Mouse (Mus musculus) heart, postnatal 4 days (tissue): ENCODE results near the gene Bap1. TPM values are rescaled to one million over a fixed set of nuclear protein-coding genes. Genes with fewer than 3 reads are reported as not detected.
A peak's percentile ranks its signal among the peaks of the same experiment; 100 is the strongest.

Source experiments
- DNase-seq: peaks from one replicate; pipeline ENCODE4 v3.0.0; 2021
- total RNA-seq, 2 experiments: library from RNA; stranded (reverse); gene quantifications; 2 replicates each; pipeline ENCODE4 v1.2.3; 2021

The Bap1 gene
- total RNA-seq, 2 experiments from 2014 or later, result 54.4 to 54.8 TPM

DNA sequence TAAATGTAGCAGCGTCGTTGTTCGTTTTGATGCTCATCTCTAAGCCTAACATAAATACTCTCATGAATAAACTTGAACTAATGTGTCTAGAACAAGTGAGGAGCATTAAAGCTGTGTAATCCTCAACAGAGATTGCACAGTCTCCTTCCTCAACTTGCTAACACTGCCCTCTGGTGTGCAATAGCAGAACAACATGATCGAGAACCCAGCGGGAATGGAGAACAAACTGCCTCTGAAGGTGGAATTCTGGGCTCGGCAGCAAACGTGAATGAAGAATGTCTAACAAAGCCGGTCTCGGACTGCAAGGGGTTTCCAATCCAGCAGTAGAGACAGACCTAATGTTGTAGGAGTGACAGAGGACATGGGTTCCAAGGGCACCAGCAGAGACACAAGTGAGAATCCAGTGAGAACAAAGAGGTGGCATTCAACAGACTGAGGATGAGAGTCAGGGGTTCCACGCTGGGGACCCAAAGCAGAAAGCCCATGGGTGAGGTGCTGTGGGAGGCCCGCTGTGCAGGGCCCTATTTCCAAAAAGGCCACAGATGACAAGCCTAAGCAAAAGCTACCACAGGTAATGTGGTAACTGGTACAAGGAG is 17.2 kb upstream of the Bap1 start:
- DNase-seq, result peak; percentile 92

DNA sequence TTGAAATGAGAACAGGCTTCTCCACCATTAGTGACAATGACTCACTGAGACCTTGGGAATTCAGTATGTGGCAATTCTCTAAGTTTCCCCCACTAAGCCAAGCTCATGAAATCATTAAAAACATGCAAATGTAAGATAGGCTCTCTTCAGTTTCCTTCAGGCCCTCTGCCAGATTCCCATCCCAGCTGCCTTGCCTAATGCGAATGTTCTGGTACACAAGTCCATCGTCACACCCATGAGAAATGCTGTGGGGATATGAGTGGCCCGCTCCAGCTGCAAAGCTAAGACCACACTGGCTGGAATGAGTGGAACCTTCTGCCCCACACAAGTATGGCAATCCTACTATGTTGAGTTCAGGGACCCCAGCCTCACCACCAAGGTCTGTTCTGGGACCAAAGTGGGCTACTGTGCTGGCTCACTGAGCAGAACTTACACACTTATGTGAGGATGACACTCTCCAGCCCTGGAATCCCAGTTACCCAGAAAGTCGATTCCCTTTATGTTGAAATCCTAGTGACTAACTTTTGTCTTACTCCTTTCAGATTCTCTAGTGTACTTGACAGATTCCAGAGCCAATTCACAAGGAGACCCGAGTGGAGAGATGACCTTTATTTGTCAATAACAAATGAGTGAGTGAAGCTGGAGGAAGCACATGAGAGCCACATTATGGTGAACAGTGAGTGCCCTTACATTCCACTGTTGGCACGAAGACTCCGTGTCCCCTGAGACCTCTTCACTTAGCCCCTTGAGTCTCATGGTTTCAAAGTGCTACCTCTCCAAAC is 14.0 kb upstream of the Bap1 start:
- DNase-seq, result peak; percentile 69

- no peak for DNase-seq
Observed at GRCm38 (mm10) chr14:31240528-31240927, 10.7 kb upstream of the Bap1 start.

DNA sequence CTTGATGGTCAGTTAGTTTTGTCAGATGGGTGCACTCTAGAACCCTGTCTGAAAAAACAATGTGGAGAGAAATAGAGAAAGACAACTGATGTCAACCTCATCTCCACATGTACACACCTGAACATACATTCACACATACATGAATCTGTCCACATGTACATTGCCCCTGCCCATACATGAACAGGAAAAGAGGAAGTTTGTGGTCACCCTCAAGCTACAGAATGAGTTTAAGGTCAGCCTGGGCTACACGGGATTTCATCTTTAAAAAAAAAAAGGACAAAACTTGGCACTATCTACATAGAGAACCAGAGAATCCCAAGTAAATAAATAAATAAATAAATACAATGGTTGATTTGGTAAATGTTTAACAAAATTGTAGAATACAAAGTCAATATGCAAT is 6.5 kb upstream of the Bap1 start:
- DNase-seq, result no peak

GRCm38 (mm10) chr14:31245946-31246345 is 5.3 kb upstream of the Bap1 start:
- DNase-seq, result no peak

DNA sequence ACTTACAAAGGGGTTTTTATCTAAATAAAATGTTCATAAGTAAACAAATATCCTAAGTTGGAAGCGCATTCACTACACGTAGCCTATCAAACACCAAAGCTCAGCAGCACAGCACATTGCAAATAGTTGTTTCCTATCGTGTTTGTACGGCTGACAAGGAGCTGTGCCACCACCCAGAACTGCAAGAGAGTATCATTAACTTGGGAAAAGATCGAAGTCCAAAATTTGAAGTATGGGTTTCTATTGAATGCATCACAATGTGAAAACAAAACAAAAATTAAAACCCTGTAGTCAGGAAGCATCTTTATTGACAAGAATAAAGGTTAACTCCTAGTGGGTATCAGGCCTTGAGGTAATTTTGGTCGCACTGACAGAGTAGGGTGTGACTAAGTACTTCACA is 2.9 kb upstream of the Bap1 start:
- no peak for DNase-seq

GRCm38 (mm10) chr14:31250222-31251083 is 797 bp upstream of the Bap1 start:
- DNase-seq, result no peak

DNA sequence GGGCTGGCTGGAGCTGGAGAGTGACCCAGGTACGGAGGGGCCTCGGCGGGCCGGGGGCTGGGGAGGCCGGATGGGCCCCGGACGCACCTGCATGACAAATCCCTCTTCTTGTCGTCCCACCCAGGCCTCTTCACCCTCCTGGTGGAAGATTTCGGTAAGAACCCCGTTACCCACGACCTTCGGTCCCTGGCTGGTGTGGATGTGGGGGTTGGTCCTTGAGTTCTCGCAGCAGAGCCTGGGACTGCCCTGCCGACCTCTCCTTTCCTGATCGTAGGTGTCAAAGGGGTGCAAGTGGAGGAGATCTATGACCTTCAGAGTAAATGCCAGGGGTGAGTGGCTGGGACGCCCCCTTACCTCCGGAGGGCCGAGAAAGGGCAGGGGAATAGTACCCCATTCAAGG is 376 bp downstream of the Bap1 start:
- no peak for DNase-seq

DNA sequence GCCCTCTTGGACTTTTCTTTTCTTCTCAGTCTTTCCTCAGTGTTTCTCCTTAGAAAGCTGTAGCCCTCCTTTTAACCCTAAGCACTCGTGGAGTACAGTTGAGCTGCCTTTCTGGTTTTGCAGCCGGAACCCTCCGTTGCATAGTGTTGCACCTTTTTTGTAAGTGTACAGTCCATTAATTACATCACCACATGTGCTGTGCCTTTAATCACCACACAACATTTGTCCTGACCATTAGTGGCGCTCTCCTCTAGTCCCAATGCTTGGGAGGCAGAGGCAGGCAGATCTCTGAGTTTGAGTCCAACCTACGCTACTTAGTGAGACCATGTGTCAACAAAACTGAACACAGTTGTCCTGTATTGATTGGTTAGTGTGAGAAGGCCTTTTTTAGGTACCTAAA is 841 bp downstream of the Bap1 start:
- DNase-seq, result no peak

DNA sequence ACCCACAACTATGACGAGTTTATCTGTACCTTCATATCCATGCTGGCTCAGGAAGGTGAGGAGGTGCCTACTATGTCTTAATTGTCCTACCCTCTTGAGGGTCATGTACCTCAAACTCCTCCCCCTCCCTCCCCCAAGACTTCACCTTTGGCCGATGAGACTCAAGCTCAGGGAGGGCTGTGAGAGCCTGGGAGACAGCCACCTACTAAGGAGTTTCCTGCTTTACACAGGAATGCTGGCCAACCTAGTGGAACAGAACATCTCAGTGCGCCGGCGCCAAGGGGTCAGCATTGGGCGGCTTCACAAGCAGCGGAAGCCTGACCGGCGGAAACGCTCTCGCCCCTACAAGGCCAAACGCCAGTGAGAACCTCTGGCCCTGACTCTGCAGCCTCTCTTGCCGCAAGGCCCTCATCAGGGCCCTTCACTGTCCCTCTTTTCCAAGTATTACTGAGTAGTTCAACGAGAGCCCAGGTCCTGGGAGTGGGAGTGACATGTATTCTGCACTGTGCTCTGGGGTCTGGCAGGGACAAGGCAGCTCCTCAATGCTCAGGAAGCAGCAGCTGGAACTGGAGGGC is 7.3 kb downstream of the Bap1 start:
- no peak for DNase-seq

GRCm38 (mm10) chr14:31260374-31260773 is 9.1 kb downstream of the Bap1 start:
- DNase-seq, result no peak

- no peak for DNase-seq
Observed at GRCm38 (mm10) chr14:31260932-31261331, 9.7 kb downstream of the Bap1 start.

DNA sequence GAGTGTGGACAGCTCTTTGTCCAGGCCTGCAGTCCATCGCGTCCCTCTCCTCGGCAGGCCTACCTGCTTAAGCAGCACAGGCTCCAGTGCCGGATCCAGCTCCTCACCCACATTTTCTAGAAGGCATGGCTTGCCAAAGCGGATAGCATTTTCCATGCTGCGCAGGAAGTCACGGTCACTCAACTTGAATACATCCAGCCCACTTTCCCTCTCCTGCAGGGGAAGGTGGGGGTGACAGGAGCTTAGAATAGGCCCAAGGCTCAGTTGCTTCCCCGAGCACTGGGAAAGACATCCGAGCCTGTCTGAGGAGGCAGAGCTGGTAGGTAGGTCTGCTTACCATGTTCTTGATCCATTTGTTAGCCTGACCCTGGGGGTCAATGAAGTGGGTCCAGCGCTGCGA is 16.4 kb downstream of the Bap1 start:
- DNase-seq, result no peak

GRCm38 (mm10) chr14:31268301-31269001 is 17.2 kb downstream of the Bap1 start:
- no peak for DNase-seq

- peak; percentile 47 for DNase-seq
Observed at GRCm38 (mm10) chr14:31269456-31270100, 18.3 kb downstream of the Bap1 start.

DNA sequence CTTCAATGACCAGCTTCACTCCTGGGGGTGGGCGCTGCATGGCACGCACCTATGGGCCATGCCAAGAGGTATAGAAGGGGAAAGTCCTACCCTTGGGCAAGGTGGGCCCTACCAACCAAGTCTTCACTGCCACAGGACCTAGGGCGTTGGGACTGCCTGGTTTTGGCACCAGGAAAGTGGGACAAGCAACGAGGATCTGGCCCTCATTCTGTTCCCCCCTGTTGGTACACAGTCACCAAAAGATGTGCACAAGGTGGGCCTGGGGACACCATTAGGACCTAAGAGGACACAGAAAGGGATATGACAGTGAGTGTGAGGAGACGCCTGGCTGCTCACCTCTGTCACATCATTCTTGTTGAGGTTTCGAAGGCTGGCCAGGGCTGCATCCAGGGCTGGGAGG is 19.9 kb downstream of the Bap1 start:
- DNase-seq, result no peak

GRCm38 (mm10) chr14:31272164-31272563 is 20.9 kb downstream of the Bap1 start:
- peak; percentile 88 for DNase-seq

- no peak for DNase-seq
Observed at GRCm38 (mm10) chr14:31285728-31286127, 34.5 kb downstream of the Bap1 start.
